Mouse (Mus musculus) midbrain, embryonic 10.5 days (tissue): ENCODE data around the gene Bcat2. TPM values are rescaled to one million over a fixed set of nuclear protein-coding genes. Genes with fewer than 3 reads are reported as not detected.

Experiments
- DNase-seq: peaks from one replicate; pipeline ENCODE4 v3.0.0-alpha.2; 2017; ENCODE audit warnings: low spot score
- H3K27ac ChIP-seq: fragments of 300-500 bp; sonication (generic); replicated peaks from 2 replicates; pipeline ENCODE4 v1.5.1; 2016; ENCODE audit warnings: mild to moderate bottlenecking
- H3K27me3 ChIP-seq: fragments of 300-500 bp; sonication (generic); 2 replicates; pipeline ENCODE4 v1.6.1; 2016; ENCODE audit warnings: low read depth, mild to moderate bottlenecking; ENCODE audit not compliant: poor library complexity, severe bottlenecking
- H3K36me3 ChIP-seq: fragments of 300-500 bp; sonication (generic); 2 replicates; pipeline ENCODE4 v1.6.1; 2016; ENCODE audit warnings: mild to moderate bottlenecking, moderate library complexity
- H3K4me1 ChIP-seq: fragments of 300-500 bp; sonication (generic); 2 replicates; pipeline ENCODE4 v1.6.1; 2016
- H3K4me3 ChIP-seq: fragments of 300-500 bp; sonication (generic); 2 replicates; pipeline ENCODE4 v1.5.1; 2016; ENCODE audit warnings: mild to moderate bottlenecking, moderate library complexity
- H3K9me3 ChIP-seq: fragments of 300-500 bp; sonication (generic); replicated peaks from 2 replicates; pipeline ENCODE4 v1.6.1; 2016; ENCODE audit warnings: mild to moderate bottlenecking
- WGBS: fragments of 180-500 bp; shearing (Covaris S2); methylation state at CpG from one replicate; pipeline ENCODE4 v1.1.7; 2016; 5-methylcytosine and 5-hydroxymethylcytosine counted together
- polyA plus RNA-seq: library from polyadenylated mRNA; unstranded; fragments of >200 nt; fragmentation: Nextera tagmentation; extraction: Ambion mirVana; gene quantifications from 2 replicates; pipeline ENCODE4 v1.2.1, GENCODE M21; 2016

The Bcat2 gene
- polyA plus RNA-seq, 1 experiment from 2014 or later: 38.2 TPM

DNA sequence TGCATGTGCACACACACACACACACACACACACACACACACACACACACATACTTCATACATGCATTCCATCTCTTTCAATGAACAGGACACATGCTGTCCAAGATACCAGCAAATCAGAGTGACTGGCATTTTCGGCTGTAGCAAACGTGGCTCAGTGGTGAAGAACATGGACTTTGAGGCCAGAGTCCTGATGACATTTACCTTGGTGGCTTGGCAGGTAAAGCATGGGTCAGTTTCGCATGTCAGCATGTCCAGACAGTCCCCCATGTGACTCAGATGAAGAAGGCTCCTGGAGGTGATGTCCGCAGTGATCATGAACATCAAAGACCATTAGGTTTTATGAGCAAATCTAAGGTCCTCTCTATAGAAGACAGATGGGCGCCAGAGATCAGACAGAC, 27.1 kb downstream of the Bcat2 start:
- no peak for DNase-seq

GRCm38 (mm10) chr7:45597527-45597926, 27.6 kb downstream of the Bcat2 start:
- Histone ChIP-seq H3K27ac (no peak overlapping the region), H3K36me3 (no peaks in the 10 kb centered on the region), H3K27me3 (no peaks in the 10 kb centered on the region), H3K4me3 (no peak overlapping the region), H3K9me3 (no peaks in the 10 kb centered on the region), H3K4me1 (peaks cover 15% of the 10 kb centered on the region)
- no peak for DNase-seq
- 93% methylated on average over 6 of the region's 6 CpGs for WGBS

More for the DNA sequence above, 27.1 kb downstream of the Bcat2 start:
- Histone ChIP-seq H3K27me3 (no peaks in the 10 kb centered on the region), H3K4me3 (no peak overlapping the region), H3K9me3 (no peaks in the 10 kb centered on the region), H3K27ac (no peak overlapping the region), H3K36me3 (no peaks in the 10 kb centered on the region), H3K4me1 (peaks cover 14% of the 10 kb centered on the region)
- WGBS: 89% methylated on average over 5 of the region's 5 CpGs

DNA sequence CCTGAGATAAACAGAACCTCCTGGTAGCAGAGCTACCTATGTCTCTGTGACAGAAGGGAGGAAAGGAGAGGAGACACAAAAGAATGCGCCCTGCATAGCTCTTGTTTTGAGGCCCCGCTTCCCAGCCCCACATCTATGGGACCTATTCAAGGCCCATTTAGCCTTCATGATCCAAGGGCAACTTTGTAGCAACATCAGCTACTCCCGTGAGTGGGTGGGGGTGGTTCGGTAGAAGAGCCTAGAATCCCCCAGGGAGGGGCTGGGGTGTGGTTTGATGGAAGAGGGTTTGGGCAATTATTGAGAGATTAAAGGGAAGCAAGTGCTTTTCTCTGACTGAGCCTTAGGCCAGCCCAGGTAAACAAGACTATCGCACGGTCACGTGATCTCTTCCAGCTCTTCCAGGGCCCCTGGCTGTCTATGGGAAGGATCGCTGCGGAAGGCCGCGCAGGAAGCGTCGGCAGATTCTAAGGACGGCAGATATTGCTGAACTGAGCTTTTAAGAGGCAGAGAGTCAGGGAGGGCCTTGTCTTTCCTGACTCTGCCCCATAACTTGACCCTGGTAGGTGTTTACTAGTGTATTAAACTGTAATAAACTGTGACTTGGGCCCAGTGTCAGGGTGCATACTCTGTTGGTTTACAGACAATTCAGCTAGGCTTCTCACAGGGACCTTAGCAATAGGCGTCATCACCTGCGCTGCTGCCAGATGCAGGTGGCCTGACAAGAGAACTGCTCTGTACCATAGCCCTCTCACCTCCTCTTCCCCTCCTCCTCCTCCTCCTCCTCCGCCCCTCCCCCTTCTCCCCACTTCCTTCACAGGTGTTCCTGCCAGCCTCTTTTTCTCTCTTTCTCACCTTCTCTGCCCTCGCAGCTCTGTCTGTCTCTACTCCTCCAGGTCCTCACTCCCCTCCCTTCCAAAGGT, 29.3 kb downstream of the Bcat2 start:
- 54% methylated on average over 18 of the region's 18 CpGs for WGBS
- peaks cover 15% of the 10 kb centered on the region for H3K4me1 ChIP-seq
- H3K9me3 ChIP-seq: no peaks in the 10 kb centered on the region
- no peak overlapping the region for H3K27ac ChIP-seq
- no peak overlapping the region for H3K4me3 ChIP-seq
- no peaks in the 10 kb centered on the region for H3K27me3 ChIP-seq
- no peaks in the 10 kb centered on the region for H3K36me3 ChIP-seq
- no peak for DNase-seq

GRCm38 (mm10) chr7:45605704-45606289, 35.8 kb downstream of the Bcat2 start:
- Histone ChIP-seq H3K4me3 (no peak overlapping the region), H3K36me3 (no peaks in the 10 kb centered on the region), H3K9me3 (no peaks in the 10 kb centered on the region), H3K27me3 (no peaks in the 10 kb centered on the region), H3K4me1 (peaks cover 8% of the 10 kb centered on the region), H3K27ac (no peak overlapping the region)
- no peak for DNase-seq
- WGBS: 87% methylated on average over 9 of the region's 9 CpGs

DNA sequence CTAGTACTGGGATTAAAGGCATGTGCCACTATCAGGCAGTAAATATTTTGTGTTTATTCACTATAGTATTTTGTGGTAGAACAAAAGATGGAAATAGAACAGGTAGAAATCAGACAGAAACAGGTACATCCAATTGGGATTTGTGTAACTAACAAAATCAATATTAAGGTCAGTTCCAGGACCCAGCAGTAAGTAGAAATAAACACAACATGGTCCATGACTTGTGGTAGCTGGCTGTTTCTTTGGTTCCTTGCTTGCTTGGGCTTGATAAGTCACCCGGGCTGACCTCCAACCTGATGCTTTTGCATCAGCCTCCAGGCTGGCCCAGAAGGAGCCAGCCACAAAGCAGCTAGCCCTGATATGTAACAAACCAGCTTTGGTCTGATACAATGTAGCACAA, 39.6 kb downstream of the Bcat2 start:
- Histone ChIP-seq H3K9me3 (no peaks in the 10 kb centered on the region), H3K4me3 (no peak overlapping the region), H3K4me1 (no peaks in the 10 kb centered on the region), H3K27me3 (peaks cover 5% of the 10 kb centered on the region; the same call in 1 of the 2 replicates), H3K27ac (no peak overlapping the region), H3K36me3 (no peaks in the 10 kb centered on the region)
- 72% methylated on average over 1 of the region's 1 CpGs for WGBS
- no peak for DNase-seq

DNA sequence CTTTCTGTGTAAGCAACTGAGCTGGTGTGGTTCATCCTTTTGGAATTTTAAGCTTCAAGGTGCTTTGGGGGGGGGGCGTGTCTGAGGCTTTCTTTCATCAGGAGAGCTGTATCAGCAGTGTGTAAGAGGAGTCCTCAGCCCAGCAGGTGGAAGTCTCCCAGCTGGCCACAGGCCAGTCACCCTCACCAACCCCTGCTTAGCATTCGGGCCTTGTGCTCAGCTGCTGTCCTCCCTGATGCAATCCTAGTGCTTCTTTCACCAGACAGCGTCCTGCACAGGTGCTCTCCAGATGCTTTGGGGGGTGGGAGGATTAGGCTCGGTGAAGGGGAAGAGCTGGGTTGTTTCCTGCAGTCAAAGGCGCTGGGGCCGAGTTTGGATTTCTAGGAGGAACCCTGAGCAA, 46.3 kb downstream of the Bcat2 start:
- Histone ChIP-seq H3K36me3 (no peaks in the 10 kb centered on the region), H3K27me3 (peaks cover 59% of the 10 kb centered on the region), H3K27ac (no peak overlapping the region), H3K9me3 (no peaks in the 10 kb centered on the region), H3K4me3 (no peak overlapping the region), H3K4me1 (peaks cover 12% of the 10 kb centered on the region)
- DNase-seq: no peak
- WGBS: 21% methylated on average over 6 of the region's 6 CpGs

DNA sequence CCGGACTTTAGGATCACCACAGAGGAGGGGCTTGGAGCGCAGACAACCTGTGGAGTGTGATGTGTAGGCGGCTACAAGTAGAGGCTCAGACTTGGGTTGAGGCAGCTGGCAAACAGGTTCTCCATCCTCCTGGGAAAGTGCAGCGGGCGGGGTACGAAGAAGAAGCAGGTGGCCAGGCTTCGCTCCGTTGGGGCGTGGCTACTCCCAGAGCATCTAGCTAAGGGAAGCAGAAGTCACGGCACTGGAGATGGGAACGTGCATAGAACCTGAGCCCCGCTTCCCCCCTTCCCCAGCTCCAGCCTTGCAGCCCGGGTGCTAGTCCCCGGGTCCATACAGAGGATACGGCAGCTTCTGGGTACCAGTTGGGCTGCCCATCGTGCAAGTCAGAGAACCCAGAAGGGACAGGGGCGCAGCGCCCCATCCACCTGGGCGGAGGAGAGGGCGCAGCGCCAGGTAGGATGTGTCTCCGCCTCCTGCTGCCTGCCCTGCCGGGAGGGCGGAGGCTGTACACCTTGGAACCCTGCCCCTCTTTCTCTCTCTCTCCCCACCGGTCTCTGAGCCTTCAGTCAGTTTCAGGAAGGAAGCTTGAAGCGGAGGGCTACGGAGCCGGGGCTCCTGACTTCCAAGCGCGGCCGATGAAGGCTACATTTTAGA, 47.2 kb downstream of the Bcat2 start, which contains the start of gene Fut1:
Gene Fut1 (plus strand): TSS at position 248 of the 654 bp plus-strand sequence.
- DNase-seq: no peak
- H3K36me3 ChIP-seq: no peaks in the 10 kb centered on the region
- H3K27ac ChIP-seq: no peak within 1 kb of the TSS
- H3K27me3 ChIP-seq: peaks cover 59% of the 10 kb centered on the region
- WGBS: 6% methylated on average over 31 of the region's 31 CpGs
- peaks cover 12% of the 10 kb centered on the region for H3K4me1 ChIP-seq
- no peaks in the 10 kb centered on the region for H3K9me3 ChIP-seq
- peak within 1 kb of the TSS; percentile 12; the same call in 1 of the 2 replicates for H3K4me3 ChIP-seq

GRCm38 (mm10) chr7:45618316-45618715, 48.4 kb downstream of the Bcat2 start:
- Histone ChIP-seq H3K4me3 (no peak overlapping the region), H3K4me1 (peaks cover 12% of the 10 kb centered on the region), H3K27ac (no peak overlapping the region), H3K9me3 (no peaks in the 10 kb centered on the region), H3K36me3 (no peaks in the 10 kb centered on the region), H3K27me3 (peaks cover 59% of the 10 kb centered on the region)
- WGBS: 72% methylated on average over 5 of the region's 5 CpGs
- no peak for DNase-seq

- no peak for DNase-seq
- WGBS: 92% methylated on average over 5 of the region's 5 CpGs
- H3K36me3 ChIP-seq: no peaks in the 10 kb centered on the region
- H3K4me3 ChIP-seq: no peak overlapping the region
- H3K27me3 ChIP-seq: peaks cover 55% of the 10 kb centered on the region
- peaks cover 12% of the 10 kb centered on the region for H3K4me1 ChIP-seq
- H3K27ac ChIP-seq: no peak overlapping the region
- H3K9me3 ChIP-seq: no peaks in the 10 kb centered on the region
Observed at GRCm38 (mm10) chr7:45619592-45619991, 49.6 kb downstream of the Bcat2 start.

- Histone ChIP-seq H3K27ac (no peak within 1 kb of the TSS), H3K36me3 (no peaks in the 10 kb centered on the region), H3K4me3 (no peak within 1 kb of the TSS), H3K4me1 (peaks cover 8% of the 10 kb centered on the region), H3K9me3 (no peaks in the 10 kb centered on the region), H3K27me3 (peaks cover 54% of the 10 kb centered on the region)
- WGBS: 30% methylated on average over 9 of the region's 9 CpGs
- DNase-seq: no peak
Observed at GRCm38 (mm10) chr7:45621443-45621842, 51.5 kb downstream of the Bcat2 start, which contains the start of gene Izumo1. TSS of gene Izumo1 (plus strand) at chr7:45621811.

GRCm38 (mm10) chr7:45623507-45623906, 53.6 kb downstream of the Bcat2 start:
- 93% methylated on average over 11 of the region's 11 CpGs for WGBS
- Histone ChIP-seq H3K27ac (no peak overlapping the region), H3K4me3 (no peak overlapping the region), H3K9me3 (no peaks in the 10 kb centered on the region), H3K27me3 (peaks cover 54% of the 10 kb centered on the region), H3K36me3 (no peaks in the 10 kb centered on the region), H3K4me1 (peaks cover 4% of the 10 kb centered on the region)
- DNase-seq: no peak

- Histone ChIP-seq H3K4me3 (no peak overlapping the region), H3K9me3 (no peaks in the 10 kb centered on the region), H3K27me3 (peaks cover 52% of the 10 kb centered on the region), H3K4me1 (peaks cover 10% of the 10 kb centered on the region), H3K27ac (no peak overlapping the region), H3K36me3 (no peaks in the 10 kb centered on the region)
- WGBS: 86% methylated on average over 3 of the region's 3 CpGs
- DNase-seq: no peak
Observed at GRCm38 (mm10) chr7:45624718-45625117, 54.8 kb downstream of the Bcat2 start.
